Mouse (Mus musculus) monocyte, adult 59 days (primary cell): ENCODE measurements around the gene Amdhd2. TPM values are rescaled to one million over a fixed set of nuclear protein-coding genes. Genes with fewer than 3 reads are reported as not detected.

Source experiments
- total RNA-seq, 2 experiments: library from RNA; stranded (reverse); gene quantifications; one replicate each; pipeline ENCODE4 v1.2.4; 2023

Amdhd2 gene
- 10 to 100 TPM; 62.8 to 72.6 TPM for total RNA-seq

GRCm38 (mm10) chr17:24163176-24163962, at the start of gene Amdhd2:
Gene Amdhd2 (minus strand): TSS chr17:24163766.

GRCm38 (mm10) chr17:24209043-24209915, 45.7 kb upstream of the Amdhd2 start, which contains the start of gene Ntn3:
Gene Ntn3 (minus strand): TSS chr17:24209531.

GRCm38 (mm10) chr17:24205284-24205888, 41.8 kb upstream of the Amdhd2 start, which contains the start of gene Tbc1d24:
Gene Tbc1d24 (minus strand): TSS chr17:24205562.

GRCm38 (mm10) chr17:24169317-24170065, 5.9 kb upstream of the Amdhd2 start, which contains the start of gene Atp6v0c:
Gene Atp6v0c (minus strand): TSS chr17:24169702.

GRCm38 (mm10) chr17:24150824-24151223, 12.7 kb downstream of the Amdhd2 start, which contains the start of gene Pdpk1:
Gene Pdpk1 (minus strand): TSS chr17:24150924.

Other genes with a start within 250 kb of the Amdhd2 start
- not detected for gene Dcpp3, start 246.3 kb downstream of the Amdhd2 start, total RNA-seq
- gene Sbp, start 222.1 kb downstream of the Amdhd2 start, total RNA-seq = not detected
- not detected for gene Sbpl, start 208.5 kb downstream of the Amdhd2 start, total RNA-seq
- gene Prss30, start 183.2 kb downstream of the Amdhd2 start, total RNA-seq = 1 to 10 TPM; 3.1 to 3.4 TPM
- not detected for gene Prss22, start 165.7 kb downstream of the Amdhd2 start, total RNA-seq
- not detected for gene Prss27, start 125.6 kb downstream of the Amdhd2 start, total RNA-seq
- 10 to 100 TPM; 16.8 to 19.2 TPM for gene Kctd5, start 90.3 kb downstream of the Amdhd2 start, total RNA-seq
- gene Pdpk1, start 12.8 kb downstream of the Amdhd2 start, total RNA-seq = 10 to 100 TPM; 44.5 to 51.8 TPM
- gene Atp6v0c, start 5.9 kb upstream of the Amdhd2 start, total RNA-seq = 100 to 1,000 TPM; 462 to 465 TPM
- gene Tbc1d24, start 41.8 kb upstream of the Amdhd2 start, total RNA-seq = 1 to 10 TPM; 5.5 to 6.0 TPM
- gene Ntn3, start 45.8 kb upstream of the Amdhd2 start, total RNA-seq = under 1 TPM; 0.43 to 0.50 TPM
- gene Tedc2, start 57.1 kb upstream of the Amdhd2 start, total RNA-seq = 1 to 10 TPM; 4.1 to 6.2 TPM
- gene Ccnf, start 87.7 kb upstream of the Amdhd2 start, total RNA-seq = 10 to 100 TPM; 15.7 to 16.9 TPM
- under 1 TPM; 0.26 to 0.27 TPM for gene Abca17, start 187.3 kb upstream of the Amdhd2 start, total RNA-seq
- gene Abca3, start 188.2 kb upstream of the Amdhd2 start, total RNA-seq = 10 to 100 TPM; 75.4 to 76.2 TPM